Mouse (Mus musculus) forebrain, embryonic 11.5 days (tissue): Measurements from ENCODE around the gene Coq2. TPM values are rescaled to one million over a fixed set of nuclear protein-coding genes. Genes with fewer than 3 reads are reported as not detected.

ENCODE experiments used
- ATAC-seq: fragments of 200-750 bp; cut with Nextera tagmentation; replicated peaks from 2 replicates; pipeline ENCODE4 v1.8.0; 2017; ENCODE audit warnings: moderate TSS enrichment; ENCODE audit not compliant: low FRiP score
- DNase-seq: peaks from one replicate; pipeline ENCODE4 v3.0.0-alpha.2; 2017; ENCODE audit warnings: low spot score
- H3K27ac ChIP-seq: fragments of 300-500 bp; sonication (generic); 2 replicates; pipeline ENCODE4 v1.5.1; 2014; ENCODE audit warnings: low read depth, low read length
- H3K27me3 ChIP-seq: fragments of 300-500 bp; sonication (generic); 2 replicates; pipeline ENCODE4 v1.6.1; 2014; ENCODE audit warnings: mild to moderate bottlenecking, low read length, mixed read lengths; ENCODE audit not compliant: control insufficient read depth, insufficient read depth
- H3K36me3 ChIP-seq: fragments of 300-500 bp; sonication (generic); 2 replicates; pipeline ENCODE4 v1.6.1; 2014; ENCODE audit warnings: mild to moderate bottlenecking, low read length, moderate library complexity, mixed read lengths; ENCODE audit not compliant: control insufficient read depth, insufficient read depth
- H3K4me1 ChIP-seq: fragments of 300-500 bp; sonication (generic); replicated peaks from 2 replicates; pipeline ENCODE4 v1.6.1; 2014; ENCODE audit warnings: low read length, mixed read lengths; ENCODE audit not compliant: control insufficient read depth, insufficient read depth
- H3K4me2 ChIP-seq: fragments of 300-500 bp; sonication (generic); 2 replicates; pipeline ENCODE4 v1.6.1; 2014; ENCODE audit warnings: low read depth, mild to moderate bottlenecking, low read length, moderate library complexity, mixed read lengths; ENCODE audit not compliant: severe bottlenecking
- H3K4me3 ChIP-seq: fragments of 300-500 bp; sonication (generic); 2 replicates; pipeline ENCODE4 v1.5.1; 2014; ENCODE audit warnings: low read depth, low read length
- H3K9ac ChIP-seq: fragments of 300-500 bp; sonication (generic); 2 replicates; pipeline ENCODE4 v1.6.1; 2014; ENCODE audit warnings: low read length
- H3K9me3 ChIP-seq: fragments of 300-500 bp; sonication (generic); 2 replicates; pipeline ENCODE4 v1.6.1; 2016; ENCODE audit warnings: low read length, mixed read lengths; ENCODE audit not compliant: control insufficient read depth
- WGBS: fragments of 180-500 bp; shearing (Covaris S2); extraction: QIAGEN DNeasy Blood & Tissue Kit; methylation state at CpG from one replicate; pipeline ENCODE4 v1.1.7; 2014; 5-methylcytosine and 5-hydroxymethylcytosine counted together
- polyA plus RNA-seq: library from polyadenylated mRNA; unstranded; fragments of >200 nt; fragmentation: Nextera tagmentation; extraction: Ambion mirVana; gene quantifications from 2 replicates; pipeline ENCODE4 v1.2.1, GENCODE M21; 2014

Coq2 gene
- 50.8 and 64.5 TPM in 2 replicates for polyA plus RNA-seq

DNA sequence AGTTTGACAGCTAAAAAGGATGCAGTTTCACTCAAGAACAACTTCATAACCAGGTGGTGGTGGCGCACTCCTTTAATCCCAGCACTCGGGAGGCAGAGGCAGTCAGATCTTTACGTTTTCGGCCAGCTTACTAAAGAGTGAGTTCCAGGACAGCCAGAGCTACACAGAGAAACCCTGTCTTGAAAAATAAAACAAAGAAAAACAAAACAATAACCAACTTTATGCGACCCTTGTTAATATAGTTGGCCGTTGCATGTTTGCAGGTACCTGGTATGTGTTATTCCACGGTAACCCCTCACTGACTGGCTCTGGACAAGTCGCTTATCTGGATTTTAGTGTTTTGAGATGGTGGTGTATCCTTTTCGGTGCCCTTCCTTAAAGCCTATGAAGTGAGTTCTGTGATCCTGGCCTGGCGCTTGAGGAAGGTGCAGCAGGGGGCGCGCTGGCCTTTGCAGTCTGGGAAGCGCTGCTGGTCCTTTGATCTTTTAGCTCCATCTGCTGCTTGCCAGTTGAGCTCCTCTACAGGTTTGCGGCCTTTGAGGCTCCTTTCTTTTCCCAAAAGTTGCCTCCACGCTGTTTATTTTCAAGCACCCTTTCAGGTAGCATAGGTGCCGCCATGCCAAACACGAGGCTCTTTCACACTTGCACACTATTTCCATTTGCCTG lies at the start of gene Coq2:
TSS of gene Coq2 (minus strand) at position 430 of the 666 bp plus-strand sequence.
- DNase-seq (peak; percentile 89), ATAC-seq (peak; percentile 57)
- Histone ChIP-seq H3K9ac (peak within 1 kb of the TSS; percentile 87), H3K9me3 (no peaks in the 10 kb centered on the region), H3K4me3 (peak within 1 kb of the TSS; percentile 75), H3K4me1 (peaks cover 3% of the 10 kb centered on the region; the same call in 1 of the 2 replicates), H3K27ac (0 out of 2 replicates have a peak within 1 kb of the TSS, but pooled peaks have one; percentile 34), H3K36me3 (no peaks in the 10 kb centered on the region), H3K4me2 (peak within 1 kb of the TSS; percentile 86), H3K27me3 (no peaks in the 10 kb centered on the region)
- 10% methylated on average over 17 of the region's 17 CpGs for WGBS

DNA sequence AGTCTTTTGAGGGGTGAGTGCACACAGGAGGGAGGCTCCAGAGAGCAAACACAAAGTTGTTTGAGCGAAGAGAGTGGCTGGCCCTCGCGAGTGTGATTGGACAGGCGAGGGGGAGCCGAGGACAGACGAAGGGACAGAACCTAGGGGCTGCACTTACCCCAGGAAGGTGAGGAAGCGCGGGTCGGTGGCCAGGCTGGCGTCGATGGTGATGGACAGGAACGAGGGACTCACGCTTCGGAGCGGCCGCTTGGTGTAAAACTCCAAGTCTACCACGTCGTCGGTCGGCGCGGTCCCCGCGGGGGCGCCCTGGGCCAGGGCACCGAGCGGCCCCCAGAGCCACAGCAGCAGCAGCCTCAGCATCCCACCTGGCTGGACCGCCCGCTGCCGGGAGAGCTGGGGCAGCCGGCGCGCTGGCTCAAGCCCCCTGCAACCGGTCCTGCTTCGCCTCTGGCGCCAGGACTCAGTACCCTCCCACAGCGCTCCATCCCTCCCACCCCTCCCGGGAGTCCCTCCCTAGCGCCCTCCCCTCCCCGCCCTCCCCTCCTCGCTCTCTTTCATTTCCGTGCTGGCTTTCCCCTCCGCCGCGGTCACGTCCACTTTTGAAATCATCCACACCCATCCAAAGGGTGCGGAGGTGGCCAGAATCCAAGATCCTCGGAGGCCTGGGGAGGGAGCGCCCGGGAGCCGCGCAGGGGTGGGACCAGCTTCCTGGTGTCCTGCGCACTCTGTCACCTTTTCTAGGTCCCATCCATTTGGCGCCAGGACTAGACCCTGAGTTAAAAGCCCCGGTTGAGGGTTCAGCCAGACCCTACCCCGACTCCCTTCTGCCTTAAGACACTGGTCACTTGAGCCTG lies 44.5 kb upstream of the Coq2 start, which contains the start of gene Hpse:
TSS of gene Hpse (minus strand) at position 482 of the 854 bp plus-strand sequence.
- Histone ChIP-seq H3K27me3 (peaks cover 2% of the 10 kb centered on the region; the same call in 1 of the 2 replicates), H3K9ac (peak within 1 kb of the TSS; percentile 64), H3K4me3 (peak within 1 kb of the TSS; percentile 45), H3K4me1 (0 out of 2 replicates have a peak, but pooled peaks cover 6% of the 10 kb centered on the region), H3K36me3 (no peaks in the 10 kb centered on the region), H3K9me3 (no peaks in the 10 kb centered on the region), H3K27ac (no peak within 1 kb of the TSS), H3K4me2 (peak within 1 kb of the TSS; percentile 97)
- ATAC-seq (peak; percentile 69), DNase-seq (peak; percentile 68)
- under 1% methylated on average over 50 of the region's 56 CpGs for WGBS

DNA sequence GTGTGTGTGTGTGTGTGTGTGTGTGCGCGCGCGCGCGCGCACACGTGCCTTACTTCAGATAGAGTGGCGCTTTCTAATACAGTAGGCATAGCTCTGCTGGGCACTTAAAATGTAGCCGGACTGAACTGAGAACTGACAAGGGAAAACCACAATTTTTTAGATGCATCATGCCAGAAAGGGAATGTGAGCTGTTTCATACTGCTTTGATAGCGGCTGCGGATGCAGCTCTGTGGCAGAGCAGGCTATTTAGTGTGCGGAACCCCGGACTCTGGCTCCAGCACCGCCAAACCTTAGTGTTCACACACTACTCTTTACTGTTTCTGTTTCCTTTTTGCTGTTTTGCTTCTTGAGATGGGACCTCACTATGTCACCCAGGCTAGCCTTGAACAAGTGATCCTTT lies 41.8 kb upstream of the Coq2 start:
- no peaks in the 10 kb centered on the region for H3K9me3 ChIP-seq
- H3K4me2 ChIP-seq = no peak overlapping the region
- H3K9ac ChIP-seq = no peak overlapping the region
- 0 out of 2 replicates have a peak, but pooled peaks cover 6% of the 10 kb centered on the region for H3K4me1 ChIP-seq
- no peak overlapping the region for H3K4me3 ChIP-seq
- ATAC-seq (no peak), DNase-seq (no peak)
- H3K27me3 ChIP-seq = peaks cover 2% of the 10 kb centered on the region; the same call in 1 of the 2 replicates
- no peaks in the 10 kb centered on the region for H3K36me3 ChIP-seq
- 93% methylated on average over 15 of the region's 15 CpGs for WGBS
- no peak overlapping the region for H3K27ac ChIP-seq

DNA sequence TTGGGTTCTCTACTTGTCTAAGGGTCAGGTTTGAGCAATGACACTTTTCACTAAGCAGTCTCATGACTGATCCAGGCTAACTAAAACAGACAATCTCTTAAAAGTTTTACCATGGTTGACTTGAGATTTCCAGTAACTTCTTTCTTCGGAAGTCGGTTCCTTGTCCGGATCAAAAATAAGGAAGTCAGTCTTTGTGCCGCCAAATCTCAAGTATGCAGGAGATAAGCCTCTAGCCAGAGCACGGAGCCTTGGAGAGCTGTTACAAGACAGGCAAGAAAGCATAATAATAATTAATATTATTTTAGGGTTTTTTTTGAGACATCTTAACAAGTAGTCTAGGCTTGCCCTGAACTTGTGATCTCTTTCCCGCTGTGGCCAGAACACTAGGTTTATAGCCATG lies 36.3 kb upstream of the Coq2 start:
- ATAC-seq = no peak
- H3K27me3 ChIP-seq = no peaks in the 10 kb centered on the region
- no peaks in the 10 kb centered on the region for H3K9me3 ChIP-seq
- H3K27ac ChIP-seq = no peak overlapping the region
- DNase-seq = no peak
- no peak overlapping the region for H3K4me2 ChIP-seq
- H3K4me3 ChIP-seq = no peak overlapping the region
- no peaks in the 10 kb centered on the region for H3K4me1 ChIP-seq
- H3K36me3 ChIP-seq = no peaks in the 10 kb centered on the region
- WGBS = 96% methylated on average over 6 of the region's 6 CpGs
- H3K9ac ChIP-seq = no peak overlapping the region

DNA sequence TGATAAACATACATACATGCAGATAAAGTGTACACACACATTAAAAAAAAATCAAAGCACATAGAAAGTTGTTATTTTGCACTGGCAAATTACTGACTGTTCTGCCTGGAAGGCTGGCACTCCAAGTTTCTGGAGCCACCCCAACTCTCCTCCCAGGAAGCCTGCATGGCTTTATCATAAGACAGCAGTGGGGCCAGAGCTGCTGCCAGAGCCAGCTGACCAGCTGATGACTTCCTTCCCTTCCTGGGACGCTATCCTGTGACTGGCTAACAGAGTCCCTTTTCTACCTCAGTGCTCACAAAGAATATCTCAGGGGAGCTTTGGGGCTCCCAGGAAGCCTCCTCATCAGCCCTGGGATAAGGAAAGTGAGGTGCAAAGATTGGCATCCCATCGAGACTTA lies 35.1 kb upstream of the Coq2 start:
- Histone ChIP-seq H3K4me3 (no peak overlapping the region), H3K4me2 (no peak overlapping the region), H3K27ac (no peak overlapping the region), H3K9ac (no peak overlapping the region), H3K9me3 (no peaks in the 10 kb centered on the region), H3K27me3 (no peaks in the 10 kb centered on the region), H3K36me3 (no peaks in the 10 kb centered on the region), H3K4me1 (no peaks in the 10 kb centered on the region)
- ATAC-seq (no peak), DNase-seq (no peak)
- WGBS = 51% methylated on average over 2 of the region's 2 CpGs

DNA sequence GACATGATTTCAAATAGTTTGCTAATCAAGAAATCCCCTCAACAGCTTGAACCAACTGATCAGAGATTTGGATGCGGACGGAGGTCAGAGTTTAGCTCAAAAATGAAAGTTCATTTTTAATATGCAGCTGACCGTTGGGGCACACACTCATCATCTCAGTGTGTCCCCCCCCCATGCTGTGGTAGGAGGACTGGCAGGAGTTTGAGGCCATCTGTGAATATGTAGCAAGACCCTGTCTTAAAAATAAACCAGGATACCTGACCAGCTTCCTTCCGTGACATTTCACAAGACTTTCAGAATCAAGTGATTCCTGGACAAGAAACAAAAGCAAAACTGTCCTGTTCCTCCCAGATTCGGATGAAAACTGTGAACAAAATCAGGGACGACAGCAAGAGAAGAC lies 34.1 kb upstream of the Coq2 start:
- WGBS = 89% methylated on average over 6 of the region's 6 CpGs
- Histone ChIP-seq H3K27me3 (no peaks in the 10 kb centered on the region), H3K9me3 (no peaks in the 10 kb centered on the region), H3K4me2 (no peak overlapping the region), H3K36me3 (no peaks in the 10 kb centered on the region), H3K4me3 (no peak overlapping the region), H3K27ac (no peak overlapping the region), H3K9ac (no peak overlapping the region), H3K4me1 (no peaks in the 10 kb centered on the region)
- ATAC-seq = no peak
- no peak for DNase-seq

DNA sequence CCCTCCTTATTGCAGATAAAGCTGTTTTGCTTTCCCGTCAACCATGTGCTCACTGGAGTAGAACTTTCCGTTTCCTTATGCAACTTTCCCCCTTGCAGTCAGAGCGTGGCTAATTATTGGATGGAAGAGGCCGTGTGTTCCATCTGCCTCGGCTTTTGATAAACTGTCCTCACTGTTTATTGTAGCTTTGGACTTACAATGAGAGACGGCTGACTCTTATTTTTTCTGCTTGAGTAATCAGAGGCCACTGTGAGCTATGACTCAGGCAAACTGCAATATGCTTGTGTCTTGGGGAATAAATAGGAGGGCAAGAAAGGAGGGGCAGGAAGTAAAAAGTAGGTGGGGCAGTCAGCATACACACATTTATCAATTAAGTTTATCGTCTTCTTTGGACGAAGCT lies 31.7 kb upstream of the Coq2 start:
- H3K4me1 ChIP-seq = no peaks in the 10 kb centered on the region
- ATAC-seq = no peak

DNA sequence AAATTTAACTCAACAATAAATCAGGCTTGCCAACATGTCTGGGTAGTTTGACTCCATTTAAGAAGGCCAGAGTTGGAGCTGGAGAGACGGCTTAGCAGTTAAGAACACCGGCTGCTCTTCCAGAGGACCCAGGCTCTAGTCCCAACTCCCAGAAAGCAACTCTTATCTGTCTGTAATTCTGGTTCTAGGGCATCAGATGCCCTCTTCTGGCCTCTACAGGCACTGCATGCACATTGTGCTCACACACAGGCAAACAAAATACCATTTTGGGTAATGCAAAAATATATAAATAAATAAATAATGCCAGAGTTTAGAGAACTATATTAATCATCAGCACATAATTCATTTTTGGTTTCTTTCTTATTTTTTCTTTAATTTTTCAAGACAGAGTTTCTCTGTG lies 29.3 kb upstream of the Coq2 start:
- DNase-seq (no peak), ATAC-seq (no peak)
- Histone ChIP-seq H3K27me3 (no peaks in the 10 kb centered on the region), H3K36me3 (no peaks in the 10 kb centered on the region), H3K9me3 (no peaks in the 10 kb centered on the region), H3K9ac (no peak overlapping the region), H3K4me3 (no peak overlapping the region), H3K27ac (no peak overlapping the region), H3K4me1 (no peaks in the 10 kb centered on the region), H3K4me2 (no peak overlapping the region)
- 90% methylated on average over 2 of the region's 2 CpGs for WGBS

More for the DNA sequence above, 31.7 kb upstream of the Coq2 start:
- Histone ChIP-seq H3K4me2 (no peak overlapping the region), H3K4me3 (no peak overlapping the region), H3K36me3 (no peaks in the 10 kb centered on the region), H3K9ac (no peak overlapping the region), H3K27me3 (no peaks in the 10 kb centered on the region), H3K27ac (no peak overlapping the region), H3K9me3 (no peaks in the 10 kb centered on the region)
- 72% methylated on average over 8 of the region's 8 CpGs for WGBS
- DNase-seq = no peak
